Mouse (Mus musculus) hindbrain, postnatal 0 days (tissue): Measurements from ENCODE around the gene Nradd. TPM values are rescaled to one million over a fixed set of nuclear protein-coding genes. Genes with fewer than 3 reads are reported as not detected.

Source experiments
- ATAC-seq: fragments of 200-750 bp; cut with Nextera tagmentation; 2 replicates; pipeline ENCODE4 v1.8.0; 2017; ENCODE audit warnings: mild to moderate bottlenecking, moderate TSS enrichment, moderate library complexity
- DNase-seq: peaks from one replicate; pipeline ENCODE4 v3.0.0-alpha.2; 2015; ENCODE audit warnings: low spot score
- H3K27ac ChIP-seq: fragments of 300-500 bp; sonication (generic); 2 replicates; pipeline ENCODE4 v1.5.1; 2014; ENCODE audit warnings: mild to moderate bottlenecking
- H3K27me3 ChIP-seq: fragments of 300-500 bp; sonication (generic); 2 replicates; pipeline ENCODE4 v1.6.1; 2014; ENCODE audit warnings: low read length, mixed read lengths; ENCODE audit not compliant: insufficient read depth
- H3K36me3 ChIP-seq: fragments of 300-500 bp; sonication (generic); 2 replicates; pipeline ENCODE4 v1.6.1; 2014; ENCODE audit warnings: low read length, mixed read lengths; ENCODE audit not compliant: insufficient read depth
- H3K4me1 ChIP-seq: fragments of 300-500 bp; sonication (generic); 2 replicates; pipeline ENCODE4 v1.6.1; 2014; ENCODE audit warnings: antibody characterized with exemption, low read length, mixed read lengths; ENCODE audit not compliant: insufficient read depth
- H3K4me2 ChIP-seq: fragments of 300-500 bp; sonication (generic); 2 replicates; pipeline ENCODE4 v1.6.1; 2014; ENCODE audit warnings: low read depth, mild to moderate bottlenecking, low read length, moderate library complexity, mixed read lengths
- H3K4me3 ChIP-seq: fragments of 300-500 bp; sonication (generic); 2 replicates; pipeline ENCODE4 v1.5.1; 2014; ENCODE audit warnings: low read length
- H3K9ac ChIP-seq: fragments of 300-500 bp; sonication (generic); replicated peaks from 2 replicates; pipeline ENCODE4 v1.6.1; 2014; ENCODE audit warnings: mild to moderate bottlenecking, low read length, moderate library complexity, mixed read lengths
- H3K9me3 ChIP-seq: fragments of 300-500 bp; sonication (generic); 2 replicates; pipeline ENCODE4 v1.6.1; 2016; ENCODE audit warnings: low read length, mixed read lengths
- CTCF ChIP-seq: IDR thresholded peaks from 2 replicates; pipeline ENCODE4 v1.5.1; 2016; ENCODE audit warnings: antibody characterized with exemption, control low read depth, low read depth
- WGBS: fragments of 180-500 bp; shearing (Covaris S2); extraction: QIAGEN DNeasy Blood & Tissue Kit; methylation state at CpG from one replicate; pipeline ENCODE4 v1.1.7; 2014; 5-methylcytosine and 5-hydroxymethylcytosine counted together
- polyA plus RNA-seq: library from polyadenylated mRNA; unstranded; fragments of >200 nt; fragmentation: Nextera tagmentation; extraction: Ambion mirVana; gene quantifications from 2 replicates; pipeline ENCODE4 v1.2.1, GENCODE M21; 2015
- total RNA-seq: library from RNA; depleted of rRNA; stranded (reverse); fragments of >200 nt; gene quantifications from 2 replicates; pipeline ENCODE4 v1.2.3, GENCODE M21; 2014

The Nradd gene
- total and polyA plus RNA-seq, 2 experiments from 2014 or later: 19.3 to 23.1 TPM

GRCm38 (mm10) chr9:110651931-110652722, 27.9 kb upstream of the Nradd start:
- TF ChIP-seq CTCF: no peak
- WGBS: 36% methylated on average over 13 of the region's 13 CpGs
- Histone ChIP-seq H3K4me1 (peaks cover 21% of the 10 kb centered on the region), H3K9ac (no peak overlapping the region), H3K36me3 (no peaks in the 10 kb centered on the region), H3K9me3 (no peaks in the 10 kb centered on the region), H3K27me3 (no peaks in the 10 kb centered on the region), H3K4me3 (0 out of 2 replicates have a peak overlapping the region, but pooled peaks have one; percentile 71), H3K4me2 (peak overlapping the region; percentile 98), H3K27ac (no peak overlapping the region)
- ATAC-seq (no peak), DNase-seq (no peak)

- Histone ChIP-seq H3K4me3 (no peak overlapping the region), H3K27me3 (no peaks in the 10 kb centered on the region), H3K27ac (peak overlapping the region; percentile 58; the same call in 1 of the 2 replicates), H3K9me3 (no peaks in the 10 kb centered on the region), H3K4me1 (peaks cover 17% of the 10 kb centered on the region), H3K4me2 (no peak overlapping the region), H3K36me3 (no peaks in the 10 kb centered on the region), H3K9ac (no peak overlapping the region)
- ATAC-seq (peak; percentile 56; the same call in 1 of the 2 replicates), DNase-seq (peak; percentile 63)
- no peak for TF ChIP-seq CTCF
Measured at GRCm38 (mm10) chr9:110649775-110650174, 25.5 kb upstream of the Nradd start.

GRCm38 (mm10) chr9:110645219-110645618, 21.0 kb upstream of the Nradd start:
- Histone ChIP-seq H3K27ac (no peak overlapping the region), H3K4me2 (no peak overlapping the region), H3K36me3 (no peaks in the 10 kb centered on the region), H3K4me1 (no peaks in the 10 kb centered on the region), H3K27me3 (no peaks in the 10 kb centered on the region), H3K9me3 (no peaks in the 10 kb centered on the region), H3K9ac (no peak overlapping the region), H3K4me3 (no peak overlapping the region)
- TF ChIP-seq CTCF: no peak
- ATAC-seq (no peak), DNase-seq (no peak)
- WGBS: 89% methylated on average over 9 of the region's 9 CpGs

GRCm38 (mm10) chr9:110644295-110644694, 20.0 kb upstream of the Nradd start:
- no peaks in the 10 kb centered on the region for H3K36me3 ChIP-seq
- H3K4me3 ChIP-seq: no peak overlapping the region
- no peaks in the 10 kb centered on the region for H3K9me3 ChIP-seq
- TF ChIP-seq CTCF: no peak
- DNase-seq (no peak), ATAC-seq (no peak)
- H3K4me1 ChIP-seq: no peaks in the 10 kb centered on the region
- H3K27ac ChIP-seq: no peak overlapping the region
- no peak overlapping the region for H3K9ac ChIP-seq
- 82% methylated on average over 10 of the region's 10 CpGs for WGBS
- H3K27me3 ChIP-seq: no peaks in the 10 kb centered on the region
- H3K4me2 ChIP-seq: no peak overlapping the region

GRCm38 (mm10) chr9:110643787-110644186, 19.5 kb upstream of the Nradd start:
- H3K4me3 ChIP-seq: no peak overlapping the region
- TF ChIP-seq CTCF: no peak
- H3K36me3 ChIP-seq: no peaks in the 10 kb centered on the region
- H3K27ac ChIP-seq: no peak overlapping the region
- no peaks in the 10 kb centered on the region for H3K27me3 ChIP-seq
- DNase-seq: no peak
- 68% methylated on average over 9 of the region's 9 CpGs for WGBS
- ATAC-seq: no peak
- H3K9ac ChIP-seq: no peak overlapping the region
- H3K4me1 ChIP-seq: no peaks in the 10 kb centered on the region
- no peak overlapping the region for H3K4me2 ChIP-seq
- no peaks in the 10 kb centered on the region for H3K9me3 ChIP-seq

- Histone ChIP-seq H3K4me3 (no peak overlapping the region), H3K27ac (no peak overlapping the region), H3K9me3 (no peaks in the 10 kb centered on the region), H3K27me3 (no peaks in the 10 kb centered on the region), H3K4me1 (no peaks in the 10 kb centered on the region), H3K9ac (no peak overlapping the region), H3K36me3 (no peaks in the 10 kb centered on the region), H3K4me2 (no peak overlapping the region)
- WGBS: 46% methylated on average over 5 of the region's 5 CpGs
- no peak for TF ChIP-seq CTCF
- no peak for DNase-seq
- no peak for ATAC-seq
Measured at GRCm38 (mm10) chr9:110642812-110643524, 18.7 kb upstream of the Nradd start.

GRCm38 (mm10) chr9:110641006-110641405, 16.8 kb upstream of the Nradd start:
- H3K4me3 ChIP-seq: no peak overlapping the region

More at GRCm38 (mm10) chr9:110641006-110641405, 16.8 kb upstream of the Nradd start:
- Histone ChIP-seq H3K4me2 (no peak overlapping the region), H3K27ac (no peak overlapping the region), H3K27me3 (no peaks in the 10 kb centered on the region), H3K9ac (no peak overlapping the region), H3K36me3 (no peaks in the 10 kb centered on the region), H3K4me1 (no peaks in the 10 kb centered on the region), H3K9me3 (no peaks in the 10 kb centered on the region)
- DNase-seq: no peak
- TF ChIP-seq CTCF: no peak
- WGBS: 87% methylated on average over 5 of the region's 5 CpGs
- no peak for ATAC-seq
